Mouse (Mus musculus): Measurements from ENCODE around the gene Prdx5.

Gene Prdx5

GRCm38 (mm10) chr19:6909507-6910289, at the start of gene Prdx5, which contains the start of gene Trmt112:
Gene Prdx5, minus strand, starts transcription at chr19:6910106.
Gene Trmt112, plus strand, starts transcription at chr19:6909698.
- peak; percentile 79 to 89 for DNase-seq (ENCODE audit: low spot score in 2 of 2)

- DNase-seq (ENCODE audit: low spot score in 2 of 2) = no peak
Measured at GRCm38 (mm10) chr19:6956461-6956860, 46.6 kb upstream of the Prdx5 start.

GRCm38 (mm10) chr19:6955424-6955823, 45.5 kb upstream of the Prdx5 start:
- no peak for DNase-seq (ENCODE audit: low spot score in 2 of 2)

GRCm38 (mm10) chr19:6954046-6954445, 44.1 kb upstream of the Prdx5 start:
- DNase-seq (ENCODE audit: low spot score in 2 of 2) = peak in 1 of 2 experiments; percentile 32

- DNase-seq (ENCODE audit: low spot score in 2 of 2) = peak; percentile 60 to 79
Measured at GRCm38 (mm10) chr19:6952712-6953037, 42.8 kb upstream of the Prdx5 start.

- DNase-seq (ENCODE audit: low spot score in 2 of 2) = peak; percentile 78 to 79
Measured at GRCm38 (mm10) chr19:6951994-6952711, 42.2 kb upstream of the Prdx5 start.

- peak; percentile 88 to 95 for DNase-seq (ENCODE audit: low spot score in 2 of 2)
Measured at GRCm38 (mm10) chr19:6951381-6951968, 41.6 kb upstream of the Prdx5 start.

GRCm38 (mm10) chr19:6950613-6951153, 40.8 kb upstream of the Prdx5 start:
- peak; percentile 41 to 66 for DNase-seq (ENCODE audit: low spot score in 2 of 2)

GRCm38 (mm10) chr19:6949951-6950350, 40.0 kb upstream of the Prdx5 start:
- DNase-seq (ENCODE audit: low spot score in 2 of 2) = no peak

GRCm38 (mm10) chr19:6949532-6949931, 39.6 kb upstream of the Prdx5 start:
- DNase-seq (ENCODE audit: low spot score in 2 of 2) = no peak

- no peak for DNase-seq (ENCODE audit: low spot score in 2 of 2)
Measured at GRCm38 (mm10) chr19:6948186-6948585, 38.3 kb upstream of the Prdx5 start.

- no peak for DNase-seq (ENCODE audit: low spot score in 2 of 2)
Measured at GRCm38 (mm10) chr19:6947742-6948141, 37.8 kb upstream of the Prdx5 start.

GRCm38 (mm10) chr19:6943709-6944108, 33.8 kb upstream of the Prdx5 start:
- DNase-seq (ENCODE audit: low spot score in 2 of 2) = no peak

GRCm38 (mm10) chr19:6942764-6943163, 32.9 kb upstream of the Prdx5 start:
- DNase-seq (ENCODE audit: low spot score in 2 of 2) = no peak

GRCm38 (mm10) chr19:6942249-6942691, 32.4 kb upstream of the Prdx5 start, which contains the start of gene Gpr137:
Gene Gpr137, minus strand, starts transcription at chr19:6942480.
- peak; percentile 91 to 95 for DNase-seq (ENCODE audit: low spot score in 2 of 2)

GRCm38 (mm10) chr19:6941372-6942248, 31.7 kb upstream of the Prdx5 start, which contains the start of gene Bad:
Gene Bad, plus strand, starts transcription at chr19:6941861.
- peak; percentile 90 to 97 for DNase-seq (ENCODE audit: low spot score in 2 of 2)

GRCm38 (mm10) chr19:6940396-6941351, 30.8 kb upstream of the Prdx5 start:
- no peak for DNase-seq (ENCODE audit: low spot score in 2 of 2)

GRCm38 (mm10) chr19:6939106-6940002, 29.4 kb upstream of the Prdx5 start:
- no peak for DNase-seq (ENCODE audit: low spot score in 2 of 2)

All from urinary bladder, adult 18-20 months (tissue).